Mouse (Mus musculus) gastrocnemius, adult 2 months (tissue): ENCODE results near the gene Nucb2. TPM values are rescaled to one million over a fixed set of nuclear protein-coding genes. Genes with fewer than 3 reads are reported as not detected.

Experiments
- DNase-seq: peaks from one replicate; pipeline ENCODE4 v3.0.0; 2022
- H3K27ac ChIP-seq: fragments of 200-600 bp; 2 replicates; pipeline ENCODE4 v1.8.1; 2022; ENCODE audit warnings: mild to moderate bottlenecking
- H3K4me3 ChIP-seq: fragments of 200-600 bp; 2 replicates; pipeline ENCODE4 v1.8.1; 2022; ENCODE audit warnings: mild to moderate bottlenecking, moderate library complexity
- CTCF ChIP-seq: fragments of 200-600 bp; IDR thresholded peaks from 2 replicates; pipeline ENCODE4 v1.8.1; 2022; ENCODE audit warnings: antibody characterized with exemption, mild to moderate bottlenecking, moderate library complexity
- intact Hi-C: fragments of 180-260 bp; cut with DNase I; formaldehyde crosslinking; loops from one replicate; pipeline ENCODE4 v1.15.1; 2025
- total RNA-seq, 2 experiments: library from RNA; stranded (reverse); gene quantifications; 2 replicates each; pipeline ENCODE4 v1.2.3; 2021

Nucb2 gene
- total RNA-seq, 2 experiments from 2014 or later = 3.9 to 7.7 TPM

DNA sequence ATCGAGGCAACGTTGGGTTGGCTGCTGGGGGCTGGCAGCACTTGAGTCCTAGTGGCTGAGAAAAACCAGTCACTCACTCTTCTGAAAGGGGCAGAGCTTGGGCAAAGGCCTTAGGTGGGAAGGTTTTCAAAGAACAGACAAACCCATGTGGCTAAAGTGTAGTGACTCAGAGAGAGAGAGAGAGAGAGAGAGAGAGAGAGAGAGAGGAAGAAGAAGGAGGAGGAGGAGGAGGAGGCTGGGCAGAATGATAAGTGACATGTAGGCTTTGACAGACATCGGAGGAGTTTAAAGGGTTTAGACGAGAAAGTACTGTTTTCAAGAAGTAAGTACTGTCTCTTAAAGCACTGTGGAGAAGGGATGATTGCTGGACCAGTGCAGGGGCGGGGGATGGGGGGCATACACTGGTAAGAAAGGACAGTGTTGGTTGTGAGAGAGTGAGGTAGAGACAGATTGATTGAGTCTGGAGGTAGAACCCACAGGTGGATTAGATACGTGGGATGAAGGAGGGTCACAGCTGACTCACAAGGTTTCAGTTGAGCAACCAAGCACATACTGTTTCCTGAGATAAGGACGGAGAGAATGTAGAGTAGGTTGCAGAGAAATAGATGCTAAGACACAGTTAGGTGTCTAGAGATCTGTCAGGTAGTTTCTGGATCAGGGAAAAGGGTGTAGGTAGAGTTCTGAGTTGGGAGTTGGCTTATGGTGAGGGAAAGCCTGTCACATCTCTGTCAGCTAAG is 10.7 kb upstream of the Nucb2 start:
- no peak for TF ChIP-seq CTCF
- no peak for DNase-seq
- Histone ChIP-seq H3K4me3 (no peak overlapping the region), H3K27ac (no peak overlapping the region)
- intact Hi-C loops = no loop called here

DNA sequence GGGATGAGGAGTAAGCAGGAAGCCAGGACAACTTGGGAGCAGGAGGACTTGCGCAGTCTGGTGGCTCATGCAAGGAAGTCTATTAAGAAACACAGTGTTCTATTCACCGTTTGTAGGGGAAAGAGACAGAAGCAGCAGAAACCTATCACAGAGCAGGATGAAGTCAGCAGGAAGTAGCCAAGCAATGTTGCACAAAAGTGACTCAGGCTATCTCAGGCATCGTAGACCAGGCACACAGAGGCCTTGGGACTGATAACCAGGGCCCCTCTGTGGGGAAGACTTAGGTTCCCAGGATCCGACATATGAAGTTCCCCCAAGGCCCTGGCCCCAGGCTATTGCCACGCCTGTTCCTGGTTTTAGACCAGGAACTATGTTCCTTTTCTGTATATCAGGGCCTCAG is 9.6 kb upstream of the Nucb2 start:
- DNase-seq = no peak
- TF ChIP-seq CTCF = no peak
- Histone ChIP-seq H3K4me3 (no peak overlapping the region), H3K27ac (no peak overlapping the region)
- intact Hi-C loops = no loop called here

DNA sequence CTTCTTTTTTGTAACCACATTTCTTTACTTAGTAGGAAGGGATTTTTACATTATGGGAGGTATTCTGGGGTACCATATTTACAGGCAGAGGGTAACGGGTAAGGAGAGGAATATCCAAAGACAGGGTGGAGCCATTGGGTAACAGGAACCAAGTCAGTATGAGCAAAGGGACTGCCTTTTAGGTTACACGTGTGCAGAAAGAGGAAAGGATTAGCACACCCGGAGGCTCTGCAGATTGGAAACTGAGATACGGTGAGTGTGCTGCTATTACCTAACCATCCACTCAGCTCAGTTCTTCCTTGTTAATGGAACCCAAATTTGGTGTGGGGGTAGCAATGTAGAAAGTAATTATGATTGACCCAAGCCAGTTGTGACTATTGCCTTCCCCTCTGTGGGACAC is 7.4 kb upstream of the Nucb2 start:
- no peak for DNase-seq
- TF ChIP-seq CTCF = no peak
- H3K4me3 ChIP-seq = no peak overlapping the region
- H3K27ac ChIP-seq = no peak overlapping the region
- intact Hi-C loops = no loop called here

DNA sequence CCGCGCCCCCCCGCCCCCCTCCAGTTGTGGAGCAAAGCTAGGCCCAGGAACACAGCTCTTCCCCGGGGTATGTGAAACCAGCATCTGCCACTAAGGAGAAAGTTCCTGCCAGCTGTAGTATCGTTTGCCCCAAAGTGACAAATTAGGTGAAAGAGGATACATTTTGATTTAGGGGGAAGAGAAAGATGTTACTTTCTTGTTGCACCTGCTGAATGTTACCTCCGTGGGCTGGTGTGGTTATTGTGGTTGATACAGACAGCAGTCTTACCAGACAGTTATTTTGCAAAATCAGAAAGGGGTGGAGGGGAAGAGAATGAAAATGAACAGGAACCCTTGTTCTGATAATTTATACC is 625 bp downstream of the Nucb2 start:
- intact Hi-C loops = loop anchor here (10.0 kb wide), 1 partner anchor 170 kb away; the partner anchor contains the start of gene Rps13
- Histone ChIP-seq H3K4me3 (peak overlapping the region; percentile 78), H3K27ac (peak overlapping the region; percentile 85)
- TF ChIP-seq CTCF = no peak
- DNase-seq = no peak

- intact Hi-C loops = no loop called here
- TF ChIP-seq CTCF = peak; percentile 44
- H3K4me3 ChIP-seq = no peak overlapping the region
- no peak for DNase-seq
- H3K27ac ChIP-seq = peak overlapping the region; percentile 56
Observed at GRCm38 (mm10) chr7:116514030-116514429, 9.9 kb downstream of the Nucb2 start.

DNA sequence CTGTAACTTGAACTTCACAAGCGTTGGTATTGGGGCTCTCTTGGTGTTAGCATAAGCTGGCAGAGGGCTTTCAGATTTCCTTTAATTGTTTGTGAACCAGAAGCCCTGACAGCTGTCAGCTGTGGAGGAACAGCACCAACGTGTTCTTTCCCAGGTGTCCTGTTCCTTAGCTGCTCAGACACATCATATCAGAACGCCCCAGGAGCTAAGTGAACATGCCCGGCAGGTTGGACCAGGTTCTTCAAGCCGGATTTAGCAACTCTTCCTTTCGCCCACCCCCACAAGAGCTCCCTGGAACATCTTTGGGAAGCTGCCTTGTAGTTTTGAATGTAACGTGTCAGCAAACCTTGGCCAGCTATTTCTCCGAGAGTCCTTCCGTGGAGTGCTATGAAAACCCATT is 10.4 kb downstream of the Nucb2 start:
- Histone ChIP-seq H3K4me3 (no peak overlapping the region), H3K27ac (peak overlapping the region; percentile 56)
- no peak for TF ChIP-seq CTCF
- intact Hi-C loops = no loop called here
- DNase-seq = no peak

- Histone ChIP-seq H3K4me3 (no peak overlapping the region), H3K27ac (peak overlapping the region; percentile 56)
- intact Hi-C loops = loop anchor here (5.0 kb wide), 1 partner anchor 73 kb away; the partner anchor contains the start of gene Pik3c2a
- no peak for TF ChIP-seq CTCF
- DNase-seq = no peak
Observed at GRCm38 (mm10) chr7:116515059-116515458, 10.9 kb downstream of the Nucb2 start.

- DNase-seq = no peak
- peak overlapping the region; percentile 56 for H3K27ac ChIP-seq
- H3K4me3 ChIP-seq = no peak overlapping the region
- intact Hi-C loops = loop anchor here (5.0 kb wide), 1 partner anchor 73 kb away; the partner anchor contains the start of gene Pik3c2a
- TF ChIP-seq CTCF = no peak
Observed at GRCm38 (mm10) chr7:116515514-116516135, 11.5 kb downstream of the Nucb2 start.

GRCm38 (mm10) chr7:116517240-116517639 is 13.1 kb downstream of the Nucb2 start:
- intact Hi-C loops = loop anchor here (5.0 kb wide), 1 partner anchor 75 kb away; the partner anchor contains the start of gene Pik3c2a
- Histone ChIP-seq H3K4me3 (no peak overlapping the region), H3K27ac (peak overlapping the region; percentile 58)
- no peak for DNase-seq
- TF ChIP-seq CTCF = no peak

GRCm38 (mm10) chr7:116518155-116518554 is 14.0 kb downstream of the Nucb2 start:
- no peak for DNase-seq
- no peak overlapping the region for H3K4me3 ChIP-seq
- H3K27ac ChIP-seq = no peak overlapping the region
- intact Hi-C loops = loop anchor here (5.0 kb wide), 1 partner anchor 76 kb away; the partner anchor contains the start of gene Pik3c2a
- no peak for TF ChIP-seq CTCF

DNA sequence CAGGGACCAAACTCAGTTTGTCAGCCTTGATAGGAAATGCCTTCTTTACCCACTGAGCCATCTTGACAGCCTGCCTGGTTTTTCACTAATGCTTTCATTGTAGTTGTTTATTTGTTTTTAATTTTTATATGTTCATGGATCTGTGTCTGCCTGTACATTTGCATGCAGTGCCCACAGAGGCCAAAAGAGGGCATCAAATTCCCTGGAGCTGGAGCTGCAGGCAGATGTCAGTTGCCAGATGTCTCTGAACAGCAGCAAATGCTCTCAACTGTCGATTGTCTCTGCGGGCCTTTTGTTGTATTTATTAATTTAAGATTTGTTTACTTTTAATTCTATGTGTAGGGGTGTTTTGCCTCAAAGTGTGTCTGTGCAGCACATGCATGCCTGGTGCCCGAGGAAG is 15.6 kb downstream of the Nucb2 start:
- DNase-seq = no peak
- peak; percentile 46 for TF ChIP-seq CTCF
- H3K4me3 ChIP-seq = no peak overlapping the region
- intact Hi-C loops = loop anchor here (5.0 kb wide), 1 partner anchor 78 kb away; the partner anchor contains the start of gene Pik3c2a
- no peak overlapping the region for H3K27ac ChIP-seq

- DNase-seq = no peak
- intact Hi-C loops = no loop called here
- no peak overlapping the region for H3K27ac ChIP-seq
- no peak overlapping the region for H3K4me3 ChIP-seq
- no peak for TF ChIP-seq CTCF
Observed at GRCm38 (mm10) chr7:116524577-116524976, 20.4 kb downstream of the Nucb2 start.

DNA sequence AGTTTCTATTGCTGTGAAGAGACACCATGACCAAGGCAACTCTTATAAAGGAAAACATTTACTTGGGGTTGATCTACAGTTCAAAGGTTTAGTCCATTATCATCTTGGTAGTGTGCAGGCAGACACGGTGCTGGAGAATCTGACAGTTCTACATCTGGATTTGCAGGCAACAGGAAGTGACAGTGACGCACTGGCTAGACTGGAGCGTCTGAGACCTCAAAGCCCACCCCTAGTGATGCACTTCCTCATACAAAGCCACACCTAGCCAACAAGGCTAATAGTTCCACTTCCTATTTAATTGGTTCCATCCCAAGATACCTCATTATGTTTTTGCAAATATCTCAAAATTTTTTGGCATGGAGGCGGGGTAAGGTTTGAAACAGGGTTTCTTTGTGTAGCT is 25.6 kb downstream of the Nucb2 start:
- TF ChIP-seq CTCF = no peak
- no peak overlapping the region for H3K4me3 ChIP-seq
- DNase-seq = no peak
- no peak overlapping the region for H3K27ac ChIP-seq
- intact Hi-C loops = no loop called here
